Mouse (Mus musculus) layer of hippocampus, adult 8-10 months (tissue): ENCODE measurements around the gene Sfxn4. TPM values are rescaled to one million over a fixed set of nuclear protein-coding genes. Genes with fewer than 3 reads are reported as not detected.
A peak's percentile ranks its signal among the peaks of the same experiment; 100 is the strongest.

Source experiments
- DNase-seq, 2 experiments: peaks; one replicate each; pipeline ENCODE4 v3.0.0; 2022; ENCODE audit warnings: low spot score in 2 of 2
- total RNA-seq, 4 experiments: library from RNA; stranded (reverse); gene quantifications; 2 replicates each; pipeline ENCODE4 v1.2.4; 2022

Sfxn4 gene
- total RNA-seq, 4 experiments from 2014 or later = 14.2 to 22.2 (median 17.4) TPM

- no peak for DNase-seq
Observed at GRCm38 (mm10) chr19:60843324-60843723, 18.0 kb downstream of the Sfxn4 start.

GRCm38 (mm10) chr19:60837747-60838146 lies 23.5 kb downstream of the Sfxn4 start:
- peak; percentile 23 to 48 for DNase-seq

DNA sequence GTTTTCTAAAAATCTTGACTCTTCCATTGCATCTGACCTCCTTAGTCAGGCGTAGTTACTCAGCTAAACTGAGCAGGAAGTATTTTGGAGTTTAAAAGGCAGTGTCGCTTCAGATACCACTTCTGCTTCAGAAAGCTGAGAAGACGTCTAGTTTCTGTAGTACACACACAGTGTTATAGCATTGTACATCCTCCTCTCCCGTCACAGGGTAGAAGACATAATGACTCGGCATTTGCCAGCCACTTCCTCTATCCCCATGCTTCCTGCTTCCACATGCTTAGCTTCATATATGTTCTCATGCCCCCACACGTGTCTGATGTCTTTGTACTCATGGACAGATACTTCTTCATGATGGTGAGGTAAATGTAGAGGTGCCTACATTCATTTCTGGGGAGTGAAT lies 42.6 kb downstream of the Sfxn4 start:
- no peak for DNase-seq

- no peak for DNase-seq
Observed at GRCm38 (mm10) chr19:60813133-60813532, 48.1 kb downstream of the Sfxn4 start.

GRCm38 (mm10) chr19:60812036-60812389 lies 49.3 kb downstream of the Sfxn4 start:
- no peak for DNase-seq

- peak; percentile 87 to 88 for DNase-seq
Observed at GRCm38 (mm10) chr19:60811098-60812035, 49.9 kb downstream of the Sfxn4 start, which contains the start of gene Fam45a. Fam45a (plus strand) TSS chr19:60811585.

GRCm38 (mm10) chr19:60809927-60810326 lies 51.4 kb downstream of the Sfxn4 start:
- no peak for DNase-seq

- no peak for DNase-seq
Observed at GRCm38 (mm10) chr19:60804903-60805302, 56.4 kb downstream of the Sfxn4 start.

- DNase-seq = no peak
Observed at GRCm38 (mm10) chr19:60799867-60800569, 61.3 kb downstream of the Sfxn4 start.

- no peak for DNase-seq
Observed at GRCm38 (mm10) chr19:60797415-60797814, 63.9 kb downstream of the Sfxn4 start.

GRCm38 (mm10) chr19:60795244-60795643 lies 66.0 kb downstream of the Sfxn4 start:
- peak; percentile 7 to 9 for DNase-seq

DNA sequence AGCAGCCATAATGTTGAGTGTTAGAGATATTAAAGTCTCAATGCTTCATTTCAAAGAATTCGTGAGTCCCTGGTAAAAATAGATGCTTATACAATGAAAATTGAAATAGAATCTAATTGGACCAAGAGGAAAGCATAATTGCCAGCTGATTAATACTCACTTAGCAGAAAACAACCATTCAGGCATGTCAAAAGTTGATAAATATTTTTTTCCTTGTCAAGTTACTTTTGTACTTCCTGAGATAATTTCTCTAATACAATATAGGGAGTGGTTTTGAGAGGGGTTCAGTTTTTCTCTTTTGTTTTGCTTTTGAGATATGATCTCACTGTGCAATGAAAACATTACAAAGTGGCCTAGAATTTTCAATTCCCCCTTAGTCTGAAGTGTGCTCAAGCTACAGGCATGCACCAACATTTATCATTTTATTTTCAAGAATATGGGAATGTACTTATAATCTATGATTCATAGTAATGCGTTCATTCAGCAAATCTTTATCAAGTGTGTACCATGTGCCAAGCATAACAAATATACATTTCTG lies 68.0 kb downstream of the Sfxn4 start:
- DNase-seq = no peak

- DNase-seq = no peak
Observed at GRCm38 (mm10) chr19:60791164-60791563, 70.1 kb downstream of the Sfxn4 start.

DNA sequence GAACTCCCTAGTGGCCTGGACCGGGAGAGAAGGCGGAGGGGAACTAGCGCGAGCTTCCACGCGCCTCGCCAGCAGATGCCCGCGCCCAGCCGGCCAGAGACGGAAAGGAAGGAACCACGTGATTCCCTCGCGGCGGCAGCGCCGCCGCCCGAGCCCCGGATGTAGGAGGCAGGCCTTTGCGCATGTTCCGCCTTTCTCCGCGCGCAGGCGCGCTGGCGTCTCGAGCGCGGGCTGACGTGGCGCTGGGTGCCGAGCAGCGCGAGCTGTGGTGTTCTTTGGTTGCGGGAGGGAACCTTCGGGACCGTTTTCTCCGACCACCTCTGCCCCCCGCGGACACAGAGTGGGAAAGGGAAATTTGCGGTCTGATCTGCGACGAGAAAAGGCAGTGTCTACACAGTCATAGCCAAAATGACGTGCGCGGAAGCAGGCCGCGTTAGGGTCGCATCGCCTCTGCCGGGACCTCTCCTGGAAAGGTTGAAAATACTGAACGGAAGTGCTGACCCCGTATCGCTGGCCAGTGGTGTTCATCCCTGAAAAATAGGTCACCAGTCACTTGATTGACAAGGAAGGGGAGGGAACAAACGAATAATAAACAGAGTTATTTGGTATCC lies 70.6 kb downstream of the Sfxn4 start, which contains the start of gene Eif3a:
Gene Eif3a, minus strand, starts transcription at position 108 of the 611 bp plus-strand sequence.
- peak; percentile 91 to 93 for DNase-seq

- peak; percentile 17 to 38 for DNase-seq
Observed at GRCm38 (mm10) chr19:60789919-60790506, 71.3 kb downstream of the Sfxn4 start.

GRCm38 (mm10) chr19:60789452-60789851 lies 71.8 kb downstream of the Sfxn4 start:
- DNase-seq = no peak

- DNase-seq = no peak
Observed at GRCm38 (mm10) chr19:60788214-60788960, 72.9 kb downstream of the Sfxn4 start.

GRCm38 (mm10) chr19:60787465-60788150 lies 73.7 kb downstream of the Sfxn4 start:
- no peak for DNase-seq
